In the genomic region with DNA sequence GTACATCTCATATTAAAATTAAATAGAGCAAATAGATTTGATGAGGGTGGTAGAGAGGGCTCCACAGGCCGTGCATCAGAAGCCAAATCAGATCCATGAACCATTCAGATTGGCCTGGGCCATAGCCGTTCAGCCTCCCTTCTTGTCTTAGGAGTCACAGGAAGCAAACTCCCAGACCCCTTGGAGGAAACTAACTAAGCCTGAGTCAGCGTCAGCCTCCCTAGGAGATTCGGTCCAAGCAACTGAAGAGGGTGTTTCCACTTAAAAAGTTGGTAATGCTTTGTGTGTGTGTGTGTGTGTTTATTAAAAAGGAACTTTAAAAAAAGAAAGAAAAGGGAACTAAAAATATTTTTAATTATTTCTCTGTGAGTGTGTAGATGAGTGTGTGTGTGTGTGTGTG, we compare ENCODE assay signal across 17 mouse cellular contexts. TPM values are rescaled to one million over a fixed set of nuclear protein-coding genes. Genes with fewer than 3 reads are reported as not detected.
DNase-seq lines count a peak whose midpoint lies in the region; ATAC-seq and TF ChIP-seq lines count a peak whose summit lies in the region.
"Had no signal": no experiment of that assay in that cellular context is flagged by ENCODE, and none has a peak within 500 bp of the region (broad histone marks: within the 10 kb centered on the region; RNA-seq: fewer than 3 reads in every experiment).

No protein-coding gene starts in this region.

- DNase-seq in heart, postnatal 25 days (ENCODE audit: low spot score), result no peak
- peak; percentile 50 for DNase-seq in lung, postnatal 0 days (ENCODE audit: low spot score)
- no peak for DNase-seq in lung, postnatal 36 days
- no peak for DNase-seq in adrenal gland, adult 2 months
- DNase-seq: adrenal gland, adult 8-10 months; cerebellum, adult 11 months; cerebellum, postnatal 36 days; kidney, adult 18-20 months; kidney, postnatal 25 days; layer of hippocampus, adult 9-11 months had no signal

- no peak overlapping the region for H3K4me3 ChIP-seq in heart, embryonic 13.5 days
- H3K4me3 ChIP-seq in lung, postnatal 0 days (ENCODE audit: low read depth, low read length), result no peak overlapping the region
- H3K4me3 ChIP-seq in embryonic fibroblast, embryonic 13.5 days (ENCODE audit: insufficient read depth, low read length), result no peak overlapping the region
- no peak overlapping the region for H3K4me3 ChIP-seq in small intestine, adult 2 months (ENCODE audit: low read depth, low read length)
- H3K4me3 ChIP-seq: megakaryocyte, embryonic 14.5 days; neural tube, embryonic 13.5 days; stomach, embryonic 15.5 days had no signal

- H3K4me2 ChIP-seq in heart, embryonic 13.5 days, result peak overlapping the region; percentile 89
- no peak overlapping the region for H3K4me2 ChIP-seq in lung, postnatal 0 days (replicated peaks; ENCODE audit: low read depth, low read length)

- TF ChIP-seq CTCF in lung, postnatal 0 days (IDR thresholded peaks at IDR 0.05), result no peak
- TF ChIP-seq CTCF in embryonic fibroblast, embryonic 13.5 days (IDR thresholded peaks at IDR 0.05; ENCODE audit: borderline replicate concordance, insufficient read depth, low read length), result no peak
- no peak for TF ChIP-seq CTCF in small intestine, adult 2 months (IDR thresholded peaks at IDR 0.05; ENCODE audit: extremely low read depth, insufficient read length, insufficient replicate concordance, low read depth, low read length)

- TF ChIP-seq POLR2A in embryonic fibroblast, embryonic 13.5 days (IDR thresholded peaks at IDR 0.05; ENCODE audit: low read depth, low read length), result no peak
- no peak for TF ChIP-seq POLR2A in small intestine, adult 2 months (IDR thresholded peaks at IDR 0.05; ENCODE audit: low read depth, low read length)

- intact Hi-C loops in heart, postnatal 25 days (cut with DNase I), result no loop called here

- H3K36me3 ChIP-seq in heart, embryonic 13.5 days, result peaks cover 6% of the 10 kb centered on the region
- H3K36me3 ChIP-seq in lung, postnatal 0 days (ENCODE audit: insufficient read depth, low read length), result no peaks in the 10 kb centered on the region
- no peaks in the 10 kb centered on the region for H3K36me3 ChIP-seq in small intestine, adult 2 months (ENCODE audit: control insufficient read depth, insufficient read depth, low read length)
- H3K36me3 ChIP-seq: neural tube, embryonic 13.5 days; stomach, embryonic 15.5 days had no signal

- TF ChIP-seq EP300 in lung, postnatal 0 days (IDR thresholded peaks at IDR 0.05), result no peak

- WGBS in heart, embryonic 13.5 days, result 46% methylated on average over 4 of the region's 4 CpGs
- 32% methylated on average over 4 of the region's 4 CpGs for WGBS in lung, postnatal 0 days
- 73% methylated on average over 4 of the region's 4 CpGs for WGBS in small intestine, adult 2 months

- no peak for ATAC-seq in heart, embryonic 13.5 days (ENCODE audit: extremely low read depth, insufficient number of reproducible peaks, low FRiP score, low TSS enrichment)
- no peak for ATAC-seq in lung, postnatal 0 days
- ATAC-seq: forebrain, embryonic 16.5 days had no signal

- no peaks in the 10 kb centered on the region for H3K9me3 ChIP-seq in heart, embryonic 13.5 days
- no peaks in the 10 kb centered on the region for H3K9me3 ChIP-seq in lung, postnatal 0 days (ENCODE audit: low read length)
- H3K9me3 ChIP-seq: megakaryocyte, embryonic 14.5 days; neural tube, embryonic 13.5 days; stomach, embryonic 15.5 days had no signal

- H3K27ac ChIP-seq in heart, embryonic 13.5 days (replicated peaks), result peak overlapping the region; percentile 53; the same call in 1 of the 2 replicates
- no peak overlapping the region; the same call in 1 of the 2 replicates for H3K27ac ChIP-seq in lung, postnatal 0 days (ENCODE audit: low read length)
- peak overlapping the region; percentile 21; the same call in 1 of the 2 replicates for H3K27ac ChIP-seq in embryonic fibroblast, embryonic 13.5 days (ENCODE audit: insufficient read depth, low read length)
- H3K27ac ChIP-seq in small intestine, adult 2 months (ENCODE audit: insufficient read depth, low read depth, low read length), result peak overlapping the region; percentile 31; the same call in 1 of the 2 replicates
- H3K27ac ChIP-seq: neural tube, embryonic 13.5 days; stomach, embryonic 15.5 days had no signal

- H3K4me1 ChIP-seq in heart, embryonic 13.5 days, result peaks cover 41% of the 10 kb centered on the region
- H3K4me1 ChIP-seq in lung, postnatal 0 days (ENCODE audit: insufficient read depth, low read depth, low read length), result peaks cover 14% of the 10 kb centered on the region
- H3K4me1 ChIP-seq in embryonic fibroblast, embryonic 13.5 days (ENCODE audit: control insufficient read depth, insufficient read depth, low read length), result peaks cover 6% of the 10 kb centered on the region; the same call in 1 of the 2 replicates
- H3K4me1 ChIP-seq in small intestine, adult 2 months (ENCODE audit: control insufficient read depth, insufficient read depth, insufficient read length, low read length), result peaks cover 6% of the 10 kb centered on the region; the same call in 1 of the 2 replicates

- peak overlapping the region; percentile 47; the same call in 1 of the 2 replicates for H3K9ac ChIP-seq in heart, embryonic 13.5 days
- H3K9ac ChIP-seq in lung, postnatal 0 days (replicated peaks; ENCODE audit: low read depth), result no peak overlapping the region
- H3K9ac ChIP-seq: neural tube, embryonic 13.5 days; stomach, embryonic 15.5 days had no signal

- H3K27me3 ChIP-seq in heart, embryonic 13.5 days (replicated peaks), result no peaks in the 10 kb centered on the region
- no peaks in the 10 kb centered on the region for H3K27me3 ChIP-seq in lung, postnatal 0 days (replicated peaks; ENCODE audit: insufficient read depth, low read length)
- peaks cover 11% of the 10 kb centered on the region for H3K27me3 ChIP-seq in small intestine, adult 2 months (ENCODE audit: control insufficient read depth, insufficient read depth, low read length)
- H3K27me3 ChIP-seq: megakaryocyte, embryonic 14.5 days; stomach, embryonic 15.5 days had no signal

RNA-seq across cellular contexts. Expression of gene Csrp1, which starts 35.0 kb away (rescaled TPM):
- polyA plus RNA-seq in heart, embryonic 13.5 days (2015; fragmentation: Nextera tagmentation; extraction: Ambion mirVana), result 207 and 208 TPM in 2 replicates
- 10 to 100 TPM; 48.0 to 56.7 TPM for total RNA-seq in heart, postnatal 25 days (2021)
- polyA plus RNA-seq in lung, postnatal 0 days (2015; fragmentation: Nextera tagmentation; extraction: Ambion mirVana), result 449 and 545 TPM in 2 replicates
- polyA plus RNA-seq in embryonic fibroblast, embryonic 13.5 days (2011; ENCODE audit: insufficient read length, low read depth, missing spikeins), result 453 and 629 TPM in 2 replicates
- polyA plus RNA-seq in small intestine, adult 2 months (2012; rRNA removed), result 140 and 147 TPM in 2 replicates
- total RNA-seq in adrenal gland, adult 2 months (2021), result 100 to 1,000 TPM in 1 of 2 experiments, 10 to 100 TPM in 1; 68.0 to 133 TPM
- polyA plus RNA-seq in adrenal gland, adult 2 months (2012; rRNA removed), result 65.7 and 70.2 TPM in 2 replicates
